Mouse (Mus musculus) ovary, postnatal 10 days (tissue): Measurements from ENCODE around the gene Neu4.
"Not testable (repeated sequence)": the region's sequence is repeated elsewhere in the genome, so short reads cannot be mapped to it uniquely, and the experiment has no call there.

Experiments used
- DNase-seq: peaks from one replicate; pipeline ENCODE4 v3.0.0; 2022; ENCODE audit warnings: low spot score

Gene Neu4

GRCm38 (mm10) chr1:94053530-94054216 is 33.4 kb downstream of the Neu4 start:
- no peak for DNase-seq

GRCm38 (mm10) chr1:94054481-94054880 is 34.2 kb downstream of the Neu4 start:
- no peak for DNase-seq

- DNase-seq, result no peak
Observed at GRCm38 (mm10) chr1:94055966-94056365, 35.7 kb downstream of the Neu4 start.

GRCm38 (mm10) chr1:94057401-94057800 is 37.1 kb downstream of the Neu4 start:
- DNase-seq, result no peak

- not testable (repeated sequence) for DNase-seq
Observed at GRCm38 (mm10) chr1:94058281-94058680, 38.0 kb downstream of the Neu4 start.

GRCm38 (mm10) chr1:94074756-94075155 is 54.5 kb downstream of the Neu4 start:
- no peak for DNase-seq

- DNase-seq, result no peak
Observed at GRCm38 (mm10) chr1:94076702-94077101, 56.5 kb downstream of the Neu4 start.
